Mouse (Mus musculus) thymus, adult 2 months (tissue): ENCODE data around the gene Radil.

ENCODE experiments used
- CTCF ChIP-seq: fragments of 200-500 bp; IDR thresholded peaks from 2 replicates; pipeline ENCODE4 v1.5.1; 2012; ENCODE audit warnings: mild to moderate bottlenecking, control low read depth, low read length, moderate library complexity, borderline replicate concordance; ENCODE audit not compliant: control insufficient read depth, poor library complexity, insufficient read depth; ENCODE audit errors: extremely low read depth
- POLR2A ChIP-seq: fragments of 200-500 bp; IDR thresholded peaks from 2 replicates; pipeline ENCODE4 v1.6.1; 2012; ENCODE audit warnings: mild to moderate bottlenecking, low read length, control low read depth, moderate library complexity; ENCODE audit not compliant: control insufficient read depth, poor library complexity, insufficient read depth; ENCODE audit errors: extremely low read depth

GRCm38 (mm10) chr5:142442045-142442440, 108.9 kb downstream of the Radil start:
- TF ChIP-seq CTCF (no peak), POLR2A (no peak)
